Mouse (Mus musculus): ENCODE data around the gene Zfp410.

- TF ChIP-seq CTCF (IDR thresholded peaks at IDR 0.05; ENCODE audit: low read depth) (no peak), EP300 (optimal IDR thresholded peaks at IDR 0.05) (no peak)
These were observed 43.3 kb upstream of the Zfp410 start for GRCm38 (mm10) chr12:84273366-84273765.
